Mouse (Mus musculus) liver, embryonic 14.5 days (tissue): ENCODE data around the gene Cwc27.

Experiments used
- CTCF ChIP-seq: IDR thresholded peaks from 2 replicates; pipeline ENCODE4 v1.5.1; 2016; ENCODE audit warnings: antibody characterized with exemption, low read depth, control low read depth
- EP300 ChIP-seq: IDR thresholded peaks from 2 replicates; pipeline ENCODE4 v1.6.1; 2016; ENCODE audit warnings: antibody characterized with exemption, low read depth

- TF ChIP-seq CTCF (no peak), EP300 (no peak)
Measured at GRCm38 (mm10) chr13:104650654-104651053, 166.3 kb downstream of the Cwc27 start.
